Mouse (Mus musculus) c-Kit-positive CD71-negative TER-119-negative erythroid progenitor cells, embryonic 14.5 days (primary cell): ENCODE measurements around the gene Pak1.

Experiments
- DNase-seq: peaks from one replicate; pipeline ENCODE4 v3.0.0-alpha.2; 2013; ENCODE audit warnings: low read depth

Gene Pak1

GRCm38 (mm10) chr7:97777191-97777590 lies 11.2 kb upstream of the Pak1 start:
- DNase-seq: no peak

DNA sequence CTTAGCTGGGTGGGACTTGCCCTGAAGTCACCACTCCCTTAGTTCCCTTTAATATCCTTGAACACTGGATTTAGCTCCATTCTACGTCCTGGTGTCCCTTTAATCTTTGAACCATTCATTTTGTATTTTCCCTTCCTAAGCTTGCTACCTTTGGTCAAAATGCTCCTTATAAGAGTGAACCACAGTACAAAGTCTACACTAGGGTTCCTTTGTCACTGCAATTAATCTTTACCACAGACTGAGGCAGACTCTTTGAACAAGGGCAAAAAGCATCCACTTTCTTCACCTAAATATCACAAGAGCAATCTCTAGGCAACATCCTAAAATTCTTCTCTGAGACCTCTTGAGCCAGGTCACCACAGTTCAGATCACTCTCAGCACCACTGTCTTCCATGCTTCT lies 8.1 kb upstream of the Pak1 start:
- no peak for DNase-seq

GRCm38 (mm10) chr7:97780815-97781214 lies 7.5 kb upstream of the Pak1 start:
- no peak for DNase-seq

DNA sequence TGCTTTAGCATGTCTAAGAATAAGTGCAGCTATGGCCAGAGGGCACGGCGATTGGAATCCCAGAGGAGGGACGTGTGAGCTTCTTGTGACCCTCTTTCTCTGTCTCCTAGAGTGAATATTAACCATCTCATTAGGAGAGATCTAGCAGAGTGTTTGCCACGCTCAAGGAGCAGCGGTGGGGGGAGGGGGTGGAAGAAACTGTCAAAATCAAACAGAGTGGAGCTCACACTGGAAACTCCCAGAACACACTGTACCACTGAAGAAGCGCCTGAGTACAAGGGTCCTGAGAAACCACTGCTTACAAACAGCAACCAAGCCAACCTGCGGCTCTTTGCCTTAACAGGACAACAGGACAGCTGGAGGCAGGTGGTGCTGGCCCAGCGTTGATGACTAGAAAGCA lies 6.8 kb upstream of the Pak1 start:
- no peak for DNase-seq

DNA sequence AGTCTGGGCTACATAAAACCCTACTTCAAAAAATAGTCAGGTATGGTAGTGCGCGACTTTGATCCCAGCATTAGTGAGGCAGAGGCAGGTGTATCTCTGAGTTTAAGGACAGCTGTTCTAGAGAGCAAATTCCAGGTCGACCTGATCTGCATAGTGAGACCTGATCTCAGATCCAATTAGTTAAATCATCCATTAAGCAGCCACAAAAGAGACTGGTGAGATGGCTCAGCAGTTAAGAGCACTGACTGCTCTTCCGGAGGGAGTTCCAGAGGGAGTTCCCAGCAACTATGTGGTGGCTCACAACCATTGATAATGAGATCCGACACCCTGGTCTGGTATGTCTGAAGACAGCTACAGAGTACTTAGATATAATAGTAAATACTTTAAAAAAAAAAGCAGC lies 4.8 kb upstream of the Pak1 start:
- no peak for DNase-seq

- no peak for DNase-seq
These were observed 535 bp downstream of the Pak1 start for GRCm38 (mm10) chr7:97788669-97789483.

DNA sequence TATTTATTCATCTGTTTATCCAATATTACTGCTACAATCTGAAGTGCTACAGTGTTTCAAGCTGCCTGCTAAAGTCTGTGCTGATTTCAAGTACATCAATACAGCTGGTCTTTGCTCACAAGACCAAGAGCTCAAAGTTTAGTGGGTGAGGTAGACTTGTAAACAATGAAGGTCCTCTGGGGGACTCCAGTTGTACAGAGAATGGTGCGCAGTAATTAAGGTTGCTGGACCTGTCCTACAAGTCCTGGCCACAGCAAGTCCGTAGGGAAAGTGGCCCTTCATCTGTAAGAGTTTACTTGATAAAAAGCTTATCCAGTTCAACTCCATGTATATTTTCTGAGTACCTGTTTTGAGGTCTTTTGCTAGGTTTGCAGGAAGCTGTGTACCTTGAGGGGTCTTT lies 1.9 kb downstream of the Pak1 start:
- no peak for DNase-seq

DNA sequence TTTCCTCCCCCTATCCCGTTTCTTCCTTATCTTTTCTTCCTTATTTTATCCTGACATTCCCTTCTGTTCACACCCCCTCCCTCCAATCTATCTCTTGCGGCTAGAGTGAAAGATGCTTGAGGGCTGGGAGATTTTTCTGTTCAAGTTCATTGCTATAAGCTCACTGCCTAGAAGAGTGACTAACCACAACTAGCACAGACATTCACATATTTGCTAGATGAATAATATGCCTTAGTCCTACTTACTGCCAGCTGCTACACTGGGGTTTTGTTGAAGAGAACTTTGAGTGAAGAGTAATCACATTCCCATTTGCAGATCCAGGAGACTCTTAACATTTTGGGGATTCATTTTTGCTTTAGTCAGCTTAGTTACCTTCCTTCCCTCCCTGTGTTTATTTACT lies 4.0 kb downstream of the Pak1 start:
- no peak for DNase-seq

DNA sequence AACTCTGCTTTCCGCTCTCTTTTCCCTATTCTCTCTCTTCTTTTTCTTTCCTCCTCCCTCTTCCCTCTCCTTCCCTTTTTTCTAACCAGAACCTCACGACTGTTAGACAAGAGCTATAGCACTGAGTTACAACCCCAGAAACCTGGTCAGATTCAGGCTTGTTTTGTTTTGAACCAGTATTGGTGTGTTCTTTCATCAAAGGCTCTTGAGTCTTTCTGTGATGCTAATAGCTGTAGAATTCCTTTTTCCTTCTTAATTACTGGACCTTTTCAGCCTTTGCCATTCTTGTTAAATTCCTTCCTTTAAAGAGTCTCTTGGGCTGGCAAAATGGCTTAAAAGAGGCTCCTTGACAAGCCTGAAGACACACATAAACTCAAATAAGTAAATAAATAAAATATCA lies 14.8 kb downstream of the Pak1 start:
- DNase-seq: no peak

GRCm38 (mm10) chr7:97804245-97805066 lies 16.1 kb downstream of the Pak1 start:
- no peak for DNase-seq

- DNase-seq: no peak
These were observed 16.7 kb downstream of the Pak1 start for GRCm38 (mm10) chr7:97805067-97805365.

- DNase-seq: no peak
These were observed 21.0 kb downstream of the Pak1 start for GRCm38 (mm10) chr7:97809307-97809706.

DNA sequence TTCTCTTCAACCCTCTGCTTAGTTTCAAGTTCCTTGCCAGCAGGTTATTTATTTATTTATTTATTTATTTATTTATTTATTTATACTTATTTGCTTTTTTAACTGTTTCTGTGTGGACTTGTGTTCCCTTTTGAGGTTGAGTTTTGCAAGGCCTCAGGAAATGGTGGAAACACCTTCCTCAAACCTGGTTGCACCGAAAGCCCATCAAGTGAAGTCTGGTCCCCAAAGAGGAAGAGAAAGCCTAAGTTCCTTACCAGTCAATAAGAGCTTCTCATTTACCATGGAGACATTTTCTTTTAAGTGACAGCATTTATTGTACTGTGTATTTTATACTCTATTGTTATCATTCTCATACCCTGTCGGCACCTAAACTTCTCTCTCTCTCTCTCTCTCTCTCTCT lies 33.5 kb downstream of the Pak1 start:
- DNase-seq: no peak

DNA sequence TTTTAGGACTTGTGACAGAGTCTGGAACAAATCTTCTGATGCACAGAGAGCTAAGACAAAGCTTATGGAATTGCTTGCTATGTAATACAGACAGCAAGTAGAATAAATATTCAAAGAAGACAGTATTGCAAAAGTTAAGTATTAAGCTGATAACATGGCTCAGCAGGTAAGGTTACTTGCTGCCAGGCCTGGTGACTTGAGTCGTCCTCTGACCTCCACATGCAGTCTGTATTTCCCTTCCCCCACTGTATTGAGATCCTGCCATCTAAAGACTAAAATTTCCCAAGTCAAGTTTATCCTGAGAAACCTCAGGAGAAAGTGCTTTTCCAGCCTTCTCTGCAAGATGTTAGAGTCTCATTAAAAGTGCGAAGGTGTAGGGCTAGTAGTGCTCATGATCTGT lies 40.8 kb downstream of the Pak1 start:
- DNase-seq: no peak

DNA sequence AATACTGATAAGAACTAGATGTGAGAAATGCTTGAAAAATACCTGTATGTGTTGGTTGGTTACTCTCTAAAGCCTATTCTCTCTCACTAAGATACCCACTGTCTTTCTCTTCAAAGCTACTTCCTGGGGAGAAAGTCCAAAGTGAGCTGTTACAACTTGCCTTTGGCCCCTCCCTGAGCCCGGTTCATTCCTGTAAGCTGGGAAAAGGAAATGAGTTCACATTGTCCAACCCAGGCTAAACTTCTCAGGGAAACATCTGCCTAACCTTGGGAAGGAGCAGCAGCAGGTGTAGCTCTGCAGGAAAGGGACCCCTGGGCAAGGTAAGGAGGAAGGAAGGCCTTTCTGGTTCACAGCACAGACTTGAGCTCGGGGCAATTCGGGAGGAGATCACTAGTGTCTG lies 42.4 kb downstream of the Pak1 start:
- no peak for DNase-seq

GRCm38 (mm10) chr7:97832987-97833386 lies 44.6 kb downstream of the Pak1 start:
- no peak for DNase-seq

GRCm38 (mm10) chr7:97838574-97838973 lies 50.2 kb downstream of the Pak1 start:
- no peak for DNase-seq

DNA sequence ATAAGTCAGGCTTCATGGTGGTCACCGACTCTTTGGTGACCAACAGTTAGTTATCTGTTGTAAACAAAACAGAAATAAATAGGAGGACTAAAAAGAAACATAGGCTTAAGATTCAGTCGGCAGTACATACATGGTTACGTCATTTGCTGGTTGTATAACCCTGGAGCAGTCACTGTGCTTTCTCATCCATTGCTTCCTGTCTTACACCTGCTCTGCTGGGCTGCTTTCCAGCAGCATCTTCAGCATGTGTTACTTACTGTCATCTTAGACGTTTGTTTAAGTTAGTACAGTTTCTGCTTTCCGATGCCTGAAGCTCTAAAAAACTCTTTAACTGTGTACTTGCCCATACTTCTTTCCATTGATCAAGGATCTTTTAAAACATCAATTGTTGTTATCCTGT lies 53.0 kb downstream of the Pak1 start:
- DNase-seq: no peak

- no peak for DNase-seq
These were observed 54.0 kb downstream of the Pak1 start for GRCm38 (mm10) chr7:97842332-97842731.

DNA sequence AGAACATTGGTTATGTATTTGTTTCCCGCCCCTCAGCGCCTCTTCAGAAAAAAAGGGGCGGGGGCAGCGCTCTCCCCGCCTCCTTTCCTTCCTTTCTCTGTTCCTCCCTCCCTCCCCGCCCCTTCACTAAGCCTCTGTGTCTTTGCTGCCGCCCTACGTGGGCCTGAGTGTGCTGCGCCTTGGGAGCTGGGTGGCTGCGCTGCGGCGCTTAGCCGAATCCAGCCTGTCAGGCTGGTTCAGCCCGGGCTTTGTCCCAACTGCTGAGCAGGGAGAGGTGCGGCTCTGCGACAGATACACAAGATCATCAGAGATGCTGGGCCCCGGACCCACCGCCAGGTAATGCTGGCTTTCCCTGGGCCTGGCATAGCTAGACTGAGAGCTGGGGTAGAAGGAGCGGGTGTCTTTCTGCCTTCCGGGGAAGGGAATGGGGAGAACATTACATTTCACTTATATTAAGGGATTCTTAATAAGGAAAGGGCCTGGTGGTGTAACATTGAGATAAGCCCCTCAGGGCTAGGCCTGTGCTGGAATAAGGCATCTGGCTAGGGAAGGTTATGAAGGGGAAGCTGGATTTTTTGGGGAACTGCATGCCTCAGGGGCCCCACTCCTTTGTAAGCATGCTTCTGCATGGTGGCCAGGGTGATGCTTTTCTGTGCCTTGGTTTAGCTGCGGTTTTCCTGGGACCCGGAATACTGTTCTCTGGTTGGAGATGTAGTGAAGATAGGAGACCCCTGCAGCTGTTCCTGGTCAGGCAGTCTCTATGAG lies 54.6 kb downstream of the Pak1 start:
- peak; percentile 80 for DNase-seq

GRCm38 (mm10) chr7:97844419-97844818 lies 56.1 kb downstream of the Pak1 start:
- DNase-seq: no peak

DNA sequence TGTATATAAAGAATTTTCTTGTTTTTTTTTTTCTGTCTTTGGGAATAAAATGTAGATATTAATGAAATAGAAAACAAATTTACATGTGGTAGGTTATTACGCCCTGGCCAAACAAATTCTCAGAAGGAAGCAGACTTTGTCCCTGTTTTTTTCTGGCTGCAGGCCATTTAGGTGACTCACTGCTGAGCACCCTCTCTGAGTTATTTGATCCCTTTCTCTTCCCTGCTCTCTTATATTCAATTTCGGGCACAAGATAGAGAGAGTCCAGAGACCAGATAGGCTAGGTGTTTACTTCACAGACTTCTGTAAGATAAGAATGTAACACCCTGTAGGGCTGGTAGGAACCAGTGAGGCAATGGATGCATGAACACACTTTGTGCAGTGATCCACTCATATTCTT lies 57.2 kb downstream of the Pak1 start:
- DNase-seq: no peak

- DNase-seq: no peak
These were observed 58.2 kb downstream of the Pak1 start for GRCm38 (mm10) chr7:97846539-97846938.
